Mouse (Mus musculus) forebrain, embryonic 13.5 days (tissue): ENCODE results near the gene Mtor. TPM values are rescaled to one million over a fixed set of nuclear protein-coding genes. Genes with fewer than 3 reads are reported as not detected.
A peak's percentile ranks its signal among the peaks of the same experiment; 100 is the strongest.

ENCODE experiments used
- ATAC-seq: fragments of 200-750 bp; cut with Nextera tagmentation; 2 replicates; pipeline ENCODE4 v1.8.0; 2017
- H3K27ac ChIP-seq: fragments of 300-500 bp; sonication (generic); 2 replicates; pipeline ENCODE4 v1.5.1; 2015; ENCODE audit warnings: inconsistent platforms, mild to moderate bottlenecking, moderate library complexity
- H3K27me3 ChIP-seq: fragments of 300-500 bp; sonication (generic); 2 replicates; pipeline ENCODE4 v1.6.1; 2015; ENCODE audit warnings: mild to moderate bottlenecking, inconsistent platforms
- H3K36me3 ChIP-seq: fragments of 300-500 bp; sonication (generic); 2 replicates; pipeline ENCODE4 v1.6.1; 2015; ENCODE audit warnings: mild to moderate bottlenecking, inconsistent platforms; ENCODE audit not compliant: poor library complexity, severe bottlenecking
- H3K4me1 ChIP-seq: fragments of 300-500 bp; sonication (generic); 2 replicates; pipeline ENCODE4 v1.6.1; 2015; ENCODE audit warnings: inconsistent platforms
- H3K4me2 ChIP-seq: fragments of 300-500 bp; sonication (generic); 2 replicates; pipeline ENCODE4 v1.6.1; 2015; ENCODE audit warnings: inconsistent platforms, mild to moderate bottlenecking, moderate library complexity
- H3K4me3 ChIP-seq: fragments of 300-500 bp; sonication (generic); 2 replicates; pipeline ENCODE4 v1.5.1; 2015; ENCODE audit warnings: mild to moderate bottlenecking, inconsistent platforms
- H3K9ac ChIP-seq: fragments of 300-500 bp; sonication (generic); 2 replicates; pipeline ENCODE4 v1.6.1; 2015; ENCODE audit warnings: mild to moderate bottlenecking, inconsistent platforms
- H3K9me3 ChIP-seq: fragments of 300-500 bp; sonication (generic); replicated peaks from 2 replicates; pipeline ENCODE4 v1.6.1; 2016; ENCODE audit warnings: inconsistent platforms
- WGBS: fragments of 180-500 bp; shearing (Covaris S2); methylation state at CpG from one replicate; pipeline ENCODE4 v1.1.7; 2015; 5-methylcytosine and 5-hydroxymethylcytosine counted together
- polyA plus RNA-seq: library from polyadenylated mRNA; unstranded; fragments of >200 nt; fragmentation: Nextera tagmentation; extraction: Ambion mirVana; gene quantifications from 2 replicates; pipeline ENCODE4 v1.2.1, GENCODE M21; 2015

The Mtor gene
- polyA plus RNA-seq, 1 experiment from 2014 or later, result 21.9 TPM

GRCm38 (mm10) chr4:148429121-148429520, 19.3 kb upstream of the Mtor start:
- H3K9me3 ChIP-seq, result no peaks in the 10 kb centered on the region
- H3K4me1 ChIP-seq, result no peaks in the 10 kb centered on the region; the same call in 1 of the 2 replicates
- no peak overlapping the region for H3K27ac ChIP-seq
- H3K4me3 ChIP-seq, result no peak overlapping the region
- H3K27me3 ChIP-seq, result no peaks in the 10 kb centered on the region
- 81% methylated on average over 11 of the region's 11 CpGs for WGBS
- no peak overlapping the region for H3K4me2 ChIP-seq
- no peak for ATAC-seq
- H3K9ac ChIP-seq, result no peak overlapping the region
- peaks cover 15% of the 10 kb centered on the region; the same call in 1 of the 2 replicates for H3K36me3 ChIP-seq

GRCm38 (mm10) chr4:148429686-148430085, 18.7 kb upstream of the Mtor start:
- no peaks in the 10 kb centered on the region for H3K27me3 ChIP-seq
- H3K9ac ChIP-seq, result no peak overlapping the region
- H3K4me3 ChIP-seq, result no peak overlapping the region
- ATAC-seq, result peak; percentile 57
- H3K27ac ChIP-seq, result no peak overlapping the region
- H3K4me2 ChIP-seq, result no peak overlapping the region
- 10% methylated on average over 6 of the region's 6 CpGs for WGBS
- H3K4me1 ChIP-seq, result no peaks in the 10 kb centered on the region; the same call in 1 of the 2 replicates
- peaks cover 15% of the 10 kb centered on the region; the same call in 1 of the 2 replicates for H3K36me3 ChIP-seq
- H3K9me3 ChIP-seq, result no peaks in the 10 kb centered on the region

- Histone ChIP-seq H3K36me3 (peaks cover 19% of the 10 kb centered on the region; the same call in 1 of the 2 replicates), H3K4me2 (no peak overlapping the region), H3K9ac (no peak overlapping the region), H3K4me1 (peaks cover 2% of the 10 kb centered on the region; the same call in 1 of the 2 replicates), H3K27ac (no peak overlapping the region), H3K9me3 (no peaks in the 10 kb centered on the region), H3K27me3 (no peaks in the 10 kb centered on the region), H3K4me3 (no peak overlapping the region)
- ATAC-seq, result no peak
- 90% methylated on average over 11 of the region's 11 CpGs for WGBS
Measured at GRCm38 (mm10) chr4:148430880-148431519, 17.4 kb upstream of the Mtor start.

- no peak for ATAC-seq
- Histone ChIP-seq H3K27ac (no peak overlapping the region), H3K9ac (no peak overlapping the region), H3K9me3 (no peaks in the 10 kb centered on the region), H3K36me3 (peaks cover 19% of the 10 kb centered on the region; the same call in 1 of the 2 replicates), H3K4me3 (no peak overlapping the region), H3K4me1 (peaks cover 7% of the 10 kb centered on the region; the same call in 1 of the 2 replicates), H3K27me3 (no peaks in the 10 kb centered on the region), H3K4me2 (no peak overlapping the region)
- 88% methylated on average over 4 of the region's 4 CpGs for WGBS
Measured at GRCm38 (mm10) chr4:148432488-148432887, 15.9 kb upstream of the Mtor start.

GRCm38 (mm10) chr4:148433336-148433735, 15.1 kb upstream of the Mtor start:
- H3K4me3 ChIP-seq, result no peak overlapping the region
- no peak for ATAC-seq
- H3K4me1 ChIP-seq, result peaks cover 7% of the 10 kb centered on the region; the same call in 1 of the 2 replicates
- no peak overlapping the region for H3K9ac ChIP-seq
- no peak overlapping the region for H3K4me2 ChIP-seq
- H3K27me3 ChIP-seq, result no peaks in the 10 kb centered on the region
- no peak overlapping the region for H3K27ac ChIP-seq
- whole genome bisulfite sequencing, result 84% methylated on average over 18 of the region's 18 CpGs
- H3K9me3 ChIP-seq, result no peaks in the 10 kb centered on the region
- H3K36me3 ChIP-seq, result peaks cover 19% of the 10 kb centered on the region; the same call in 1 of the 2 replicates

GRCm38 (mm10) chr4:148433813-148434212, 14.6 kb upstream of the Mtor start:
- Histone ChIP-seq H3K9ac (no peak overlapping the region), H3K4me1 (peaks cover 7% of the 10 kb centered on the region; the same call in 1 of the 2 replicates), H3K4me2 (no peak overlapping the region), H3K9me3 (no peaks in the 10 kb centered on the region), H3K36me3 (peaks cover 19% of the 10 kb centered on the region; the same call in 1 of the 2 replicates), H3K4me3 (no peak overlapping the region), H3K27ac (no peak overlapping the region), H3K27me3 (no peaks in the 10 kb centered on the region)
- 73% methylated on average over 5 of the region's 5 CpGs for WGBS
- ATAC-seq, result no peak

- H3K4me3 ChIP-seq, result no peak overlapping the region
- H3K9me3 ChIP-seq, result no peaks in the 10 kb centered on the region
- no peaks in the 10 kb centered on the region for H3K27me3 ChIP-seq
- peaks cover 7% of the 10 kb centered on the region; the same call in 1 of the 2 replicates for H3K4me1 ChIP-seq
- 90% methylated on average over 4 of the region's 4 CpGs for WGBS
- H3K4me2 ChIP-seq, result no peak overlapping the region
- ATAC-seq, result no peak
- H3K27ac ChIP-seq, result no peak overlapping the region
- H3K36me3 ChIP-seq, result peaks cover 19% of the 10 kb centered on the region; the same call in 1 of the 2 replicates
- no peak overlapping the region for H3K9ac ChIP-seq
Measured at GRCm38 (mm10) chr4:148434554-148434953, 13.9 kb upstream of the Mtor start.

- Histone ChIP-seq H3K27me3 (no peaks in the 10 kb centered on the region), H3K9me3 (no peaks in the 10 kb centered on the region), H3K4me3 (no peak overlapping the region), H3K27ac (0 out of 2 replicates have a peak overlapping the region, but pooled peaks have one; percentile 33), H3K36me3 (peaks cover 21% of the 10 kb centered on the region; the same call in 1 of the 2 replicates), H3K4me1 (peaks cover 7% of the 10 kb centered on the region; the same call in 1 of the 2 replicates), H3K4me2 (no peak overlapping the region), H3K9ac (no peak overlapping the region)
- WGBS, result 82% methylated on average over 3 of the region's 3 CpGs
- no peak for ATAC-seq
Measured at GRCm38 (mm10) chr4:148435106-148435505, 13.3 kb upstream of the Mtor start.

- no peak overlapping the region for H3K9ac ChIP-seq
- ATAC-seq, result peak; percentile 53
- H3K9me3 ChIP-seq, result no peaks in the 10 kb centered on the region
- H3K4me1 ChIP-seq, result peaks cover 7% of the 10 kb centered on the region; the same call in 1 of the 2 replicates
- H3K27me3 ChIP-seq, result no peaks in the 10 kb centered on the region
- no peak overlapping the region for H3K4me3 ChIP-seq
- WGBS, result 61% methylated on average over 6 of the region's 6 CpGs
- no peak overlapping the region for H3K4me2 ChIP-seq
- peaks cover 23% of the 10 kb centered on the region for H3K36me3 ChIP-seq
- H3K27ac ChIP-seq, result 0 out of 2 replicates have a peak overlapping the region, but pooled peaks have one; percentile 33
Measured at GRCm38 (mm10) chr4:148435657-148436330, 12.6 kb upstream of the Mtor start.

- H3K9me3 ChIP-seq, result no peaks in the 10 kb centered on the region
- no peak overlapping the region for H3K4me3 ChIP-seq
- peaks cover 16% of the 10 kb centered on the region for H3K4me1 ChIP-seq
- no peak overlapping the region for H3K4me2 ChIP-seq
- no peaks in the 10 kb centered on the region for H3K27me3 ChIP-seq
- H3K9ac ChIP-seq, result no peak overlapping the region
- H3K36me3 ChIP-seq, result peaks cover 5% of the 10 kb centered on the region
- H3K27ac ChIP-seq, result no peak overlapping the region
- no peak for ATAC-seq
- WGBS, result 94% methylated on average over 5 of the region's 5 CpGs
Measured at GRCm38 (mm10) chr4:148441931-148442330, 6.5 kb upstream of the Mtor start.

- no peak overlapping the region for H3K27ac ChIP-seq
- H3K9me3 ChIP-seq, result no peaks in the 10 kb centered on the region
- no peak overlapping the region for H3K4me3 ChIP-seq
- no peak overlapping the region for H3K9ac ChIP-seq
- no peaks in the 10 kb centered on the region for H3K27me3 ChIP-seq
- no peak for ATAC-seq
- H3K36me3 ChIP-seq, result peaks cover 5% of the 10 kb centered on the region
- no peak overlapping the region for H3K4me2 ChIP-seq
- WGBS, result 89% methylated on average over 7 of the region's 7 CpGs
- peaks cover 18% of the 10 kb centered on the region for H3K4me1 ChIP-seq
Measured at GRCm38 (mm10) chr4:148442598-148442997, 5.8 kb upstream of the Mtor start.
